Mouse (Mus musculus): ENCODE measurements at regions not wholly inside any gene's neighbourhood (a gene's known extent, or its start where the extent isn't known, plus 50 kb on each side); places are given as distances from the start of the nearest gene placed in this dataset.

DNA sequence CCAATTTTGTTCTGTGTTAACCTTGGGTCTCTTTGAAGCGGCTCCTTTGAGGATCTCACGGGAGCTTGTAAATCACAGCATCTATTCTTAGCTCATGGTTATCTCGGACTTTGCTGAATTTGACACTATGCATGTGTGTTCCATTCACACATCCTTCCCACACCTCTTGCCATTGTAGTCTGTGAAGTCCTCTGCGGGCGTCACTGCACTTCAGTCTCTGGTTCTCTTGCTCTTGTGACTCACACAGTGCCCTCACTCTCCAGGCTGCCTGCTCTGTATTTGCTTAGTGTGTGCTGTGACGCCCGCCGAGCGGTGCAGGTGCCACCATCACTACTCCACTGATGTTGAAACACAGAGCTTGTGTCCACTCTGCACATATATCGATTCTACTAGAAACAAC lies 1271.2 kb downstream of the Synb start:
- DNase-seq (ENCODE audit: low spot score), result no peak

DNA sequence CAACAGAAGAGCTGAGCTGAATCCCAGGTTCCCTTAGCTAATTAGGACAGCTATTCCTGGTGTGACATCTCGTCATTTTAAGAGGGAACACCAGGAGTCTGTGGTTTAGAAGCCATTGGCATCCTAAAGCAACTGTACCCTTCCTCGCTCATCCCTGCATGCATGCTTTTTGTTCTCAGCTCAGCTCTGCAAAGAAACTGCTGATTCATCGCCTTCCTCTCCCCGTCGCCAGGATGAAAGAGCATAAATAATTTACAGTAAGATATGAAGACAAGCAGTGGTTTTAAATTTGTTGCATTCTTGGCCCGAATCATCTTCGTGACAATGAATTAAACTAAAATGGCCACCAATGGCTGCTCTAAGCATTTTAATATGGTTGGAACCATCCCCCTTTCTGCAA lies 1272.9 kb downstream of the Synb start:
- no peak for DNase-seq (ENCODE audit: low spot score)

DNA sequence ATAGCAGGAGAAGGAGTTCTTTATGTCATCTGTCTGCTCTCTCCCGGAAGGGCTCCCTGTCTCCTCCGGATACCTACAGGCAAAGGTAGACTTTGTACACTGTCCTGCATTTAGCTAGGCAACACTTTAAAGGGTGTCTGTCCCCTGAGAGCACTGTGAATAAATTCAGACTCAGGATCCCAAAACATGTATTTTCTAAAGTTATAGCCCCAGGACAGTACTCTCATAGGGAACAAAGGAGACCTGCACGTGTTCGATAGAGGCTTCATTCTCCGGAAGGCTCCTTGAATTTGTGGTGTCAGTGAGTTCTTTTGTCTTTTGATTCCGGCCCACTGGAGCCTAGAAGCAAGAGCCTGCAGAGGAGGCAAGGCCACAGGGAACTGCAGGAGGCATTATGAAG lies 1273.3 kb downstream of the Synb start:
- DNase-seq (ENCODE audit: low spot score), result no peak

DNA sequence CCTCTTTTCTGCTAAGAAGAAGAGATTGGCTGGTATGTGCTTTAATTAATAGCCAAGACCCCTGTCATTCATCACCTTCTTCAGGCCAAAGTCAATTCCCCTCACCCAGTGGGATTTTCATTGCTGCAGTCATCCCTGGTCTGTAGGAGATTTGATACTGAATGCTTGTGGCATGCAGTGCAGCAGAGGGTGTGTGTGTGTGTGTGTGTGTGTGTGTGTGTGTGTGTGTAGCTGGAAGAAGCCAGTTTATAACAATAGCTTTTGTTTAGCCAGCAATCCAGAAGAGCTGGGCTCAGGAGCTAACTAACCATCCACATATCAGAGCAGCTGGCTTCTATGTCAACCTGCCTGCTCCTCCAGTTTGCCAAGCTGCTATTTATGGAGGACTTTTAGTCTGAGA lies 1275.4 kb downstream of the Synb start:
- no peak for DNase-seq (ENCODE audit: low spot score)

DNA sequence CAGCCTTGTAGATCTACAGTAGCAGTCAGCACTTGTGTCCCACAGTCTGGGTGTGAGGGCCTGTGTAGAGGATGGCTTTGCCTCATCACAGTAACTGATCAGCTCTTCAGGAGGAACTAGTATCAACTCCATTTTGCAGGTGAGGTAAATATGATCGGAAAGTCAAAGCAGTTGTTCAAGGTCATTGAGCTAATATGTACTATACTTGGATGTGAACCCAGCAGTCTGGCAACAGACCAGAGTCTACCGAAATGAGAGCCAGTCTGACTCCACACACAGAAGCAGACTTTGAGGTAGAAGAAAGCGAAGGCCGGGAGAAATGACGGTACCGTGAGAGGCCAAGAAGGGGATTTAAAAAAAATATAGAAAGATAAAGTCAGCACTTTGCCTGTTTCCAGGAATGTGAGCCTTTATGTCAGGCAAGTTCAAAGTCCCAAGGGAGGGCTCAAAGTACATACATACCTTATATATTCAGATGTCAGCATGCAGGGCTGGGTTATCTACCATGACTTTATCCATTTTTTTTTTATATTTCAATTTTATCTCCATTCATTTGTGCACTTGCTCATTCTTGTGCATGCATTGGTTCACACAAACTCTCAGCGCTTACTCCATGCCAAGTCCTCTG lies 1297.2 kb downstream of the Synb start:
- no peak for DNase-seq (ENCODE audit: low spot score)

DNA sequence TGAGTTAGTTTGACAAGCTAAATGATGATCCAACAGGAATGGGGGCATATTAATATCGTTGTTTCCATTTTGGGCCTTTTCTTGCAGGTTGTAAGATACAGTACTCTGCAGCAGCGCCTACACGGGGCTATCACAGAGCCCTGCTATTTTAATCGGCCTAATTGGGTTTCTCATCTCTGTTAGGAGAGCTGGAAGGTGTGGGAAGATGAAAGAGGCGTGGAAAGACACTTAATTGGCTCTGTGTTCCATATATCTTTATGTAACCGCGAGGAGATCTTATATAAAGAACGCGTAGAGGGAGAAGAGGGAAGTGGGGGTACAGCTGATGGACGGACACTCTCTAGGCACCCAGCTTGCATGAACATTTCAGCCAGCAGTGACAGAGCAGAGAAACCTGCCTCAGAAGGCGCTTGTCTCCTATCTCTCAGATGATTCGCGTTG lies 1300.5 kb downstream of the Synb start:
- DNase-seq (ENCODE audit: low spot score), result no peak

DNA sequence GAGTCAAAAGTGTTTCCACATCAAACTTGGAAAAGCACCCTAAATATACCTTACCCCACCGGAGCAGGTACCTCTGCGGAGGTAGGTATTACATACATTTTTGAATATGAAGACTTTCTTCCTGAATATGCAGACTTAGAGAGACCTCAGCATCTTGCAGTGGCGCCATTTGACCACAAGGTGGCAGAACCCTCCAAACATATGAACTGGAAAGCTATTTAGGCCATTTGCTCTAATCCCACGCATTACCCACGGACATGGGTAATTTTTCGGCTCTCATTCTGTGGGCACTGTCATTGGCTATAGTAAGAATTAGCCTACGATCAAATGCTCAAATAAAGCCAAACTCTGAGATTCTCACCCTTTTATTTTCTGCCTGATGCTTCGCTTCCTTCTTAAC lies 1301.0 kb downstream of the Synb start:
- DNase-seq (ENCODE audit: low spot score), result peak; percentile 73

DNA sequence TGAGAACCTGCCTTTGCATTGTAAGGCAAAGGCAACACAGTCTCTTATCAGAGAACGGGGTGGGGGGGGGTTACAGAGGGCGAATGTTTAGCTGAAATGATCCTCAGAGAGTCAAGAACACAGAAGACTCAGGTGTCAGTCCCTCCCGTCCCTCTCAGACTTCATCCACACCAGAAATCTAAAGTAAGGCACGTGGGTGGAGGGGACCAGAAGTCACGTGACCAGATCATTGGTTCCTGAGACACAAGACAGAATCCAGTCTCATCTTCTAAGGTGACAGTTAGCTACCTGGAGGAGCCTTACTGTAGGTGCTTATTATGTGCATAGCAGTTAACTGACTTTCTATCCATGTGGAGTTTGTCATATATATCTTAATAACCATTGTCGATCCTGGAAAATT lies 1302.0 kb downstream of the Synb start:
- DNase-seq (ENCODE audit: low spot score), result no peak

DNA sequence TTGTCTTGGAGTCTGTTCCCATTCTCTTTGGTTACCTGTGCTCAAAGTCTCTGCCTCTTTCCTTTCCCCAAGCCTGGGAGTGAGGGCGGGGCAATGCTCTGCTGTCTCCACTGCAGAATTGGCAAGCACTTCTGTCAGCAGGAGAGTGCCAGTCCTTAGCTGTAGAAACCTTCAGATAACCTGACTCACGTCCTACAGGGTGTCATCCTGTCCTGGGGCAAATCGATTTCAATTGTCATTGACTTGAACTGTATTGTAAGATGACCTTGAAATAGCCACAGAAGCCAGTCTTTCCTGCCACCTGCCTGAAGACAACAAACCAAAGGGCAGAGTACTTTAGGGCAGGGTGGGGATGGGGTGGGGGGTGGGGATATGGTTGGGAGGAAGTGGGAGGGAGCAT lies 1303.8 kb downstream of the Synb start:
- DNase-seq (ENCODE audit: low spot score), result no peak
